Mouse (Mus musculus): ENCODE results near the gene Dbnl. TPM values are rescaled to one million over a fixed set of nuclear protein-coding genes. Genes with fewer than 3 reads are reported as not detected.

Gene Dbnl
- polyA plus RNA-seq, 1 experiment from 2014 or later = 36.6 TPM

DNA sequence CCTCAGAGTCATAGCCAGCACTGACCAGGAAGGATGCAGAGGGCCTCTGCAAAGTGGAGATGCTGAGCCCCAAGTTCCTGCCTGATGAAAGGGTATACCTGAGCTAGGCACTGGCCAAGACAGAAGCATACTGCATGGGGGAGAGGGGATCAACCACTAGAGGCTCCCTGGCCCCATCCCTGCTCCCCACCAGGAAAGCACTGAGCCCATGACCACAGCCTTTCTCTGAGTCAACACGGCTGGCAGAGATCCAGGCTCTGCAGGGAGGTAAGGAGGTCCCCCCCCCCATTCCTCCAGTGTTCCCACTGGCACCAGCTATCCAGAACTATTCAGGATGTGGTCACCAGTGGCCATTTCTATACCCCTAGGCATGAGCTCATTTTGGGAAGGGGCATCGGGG is 61.0 kb downstream of the Dbnl start:
- Histone ChIP-seq H3K4me2 (ENCODE audit: low read depth, low read length) (no peak overlapping the region), H3K36me3 (replicated peaks; ENCODE audit: insufficient read depth, low read length) (no peaks in the 10 kb centered on the region), H3K27ac (ENCODE audit: low read depth) (no peak overlapping the region), H3K9ac (replicated peaks) (no peak overlapping the region), H3K9me3 (ENCODE audit: low read length) (no peaks in the 10 kb centered on the region), H3K27me3 (ENCODE audit: insufficient read depth, low read length) (no peaks in the 10 kb centered on the region), H3K4me1 (ENCODE audit: insufficient read depth) (no peaks in the 10 kb centered on the region; the same call in 1 of the 2 replicates), H3K4me3 (ENCODE audit: low read depth, low read length) (no peak overlapping the region)
- no peak for DNase-seq
- no peak for ATAC-seq
- 50% methylated on average over 2 of the region's 2 CpGs for WGBS (ENCODE audit: insufficient replicate concordance)
- no peak for TF ChIP-seq CTCF (IDR thresholded peaks at IDR 0.05; ENCODE audit: low read depth)

DNA sequence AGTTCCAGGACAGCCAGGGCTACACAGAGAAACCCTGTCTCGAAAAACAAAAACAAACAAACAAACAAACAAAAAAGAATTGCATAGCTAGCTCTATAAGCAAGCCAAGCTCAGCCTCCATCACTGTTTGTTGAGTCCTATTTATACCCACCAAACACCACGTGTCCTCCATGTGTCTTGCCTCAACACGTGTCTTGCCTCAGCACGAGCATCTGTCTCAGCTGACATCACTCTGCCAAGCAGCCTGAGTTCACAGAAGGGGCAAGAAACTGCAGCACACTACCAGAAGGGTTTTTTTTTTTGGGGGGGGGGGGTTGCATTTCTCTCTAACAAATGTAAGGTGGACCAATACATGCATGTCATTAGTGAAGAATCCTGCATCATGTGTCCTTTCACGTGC is 62.2 kb downstream of the Dbnl start:
- H3K27me3 ChIP-seq (ENCODE audit: insufficient read depth, low read length) = no peaks in the 10 kb centered on the region
- no peaks in the 10 kb centered on the region for H3K9me3 ChIP-seq (ENCODE audit: low read length)
- DNase-seq (no peak), ATAC-seq (no peak)
- H3K36me3 ChIP-seq (replicated peaks; ENCODE audit: insufficient read depth, low read length) = no peaks in the 10 kb centered on the region
- TF ChIP-seq EP300 (IDR thresholded peaks at IDR 0.05; ENCODE audit: low read depth) (no peak), CTCF (IDR thresholded peaks at IDR 0.05; ENCODE audit: low read depth) (no peak)
- no peak overlapping the region for H3K4me2 ChIP-seq (ENCODE audit: low read depth, low read length)
- WGBS (ENCODE audit: insufficient replicate concordance) = 56% methylated on average over 5 of the region's 5 CpGs
- no peak overlapping the region for H3K4me3 ChIP-seq (ENCODE audit: low read depth, low read length)
- H3K9ac ChIP-seq (replicated peaks) = no peak overlapping the region
- no peak overlapping the region for H3K27ac ChIP-seq (ENCODE audit: low read depth)
- H3K4me1 ChIP-seq (ENCODE audit: insufficient read depth) = no peaks in the 10 kb centered on the region; the same call in 1 of the 2 replicates

Other genes with a start within 250 kb of the Dbnl start
- 5.5 and 6.0 TPM in 2 replicates for gene Ccdc117, start 246.3 kb upstream of the Dbnl start, polyA plus RNA-seq (2015; fragmentation: Nextera tagmentation; extraction: Ambion mirVana)
- gene Ankrd36, start 218.8 kb upstream of the Dbnl start, polyA plus RNA-seq (2015; fragmentation: Nextera tagmentation; extraction: Ambion mirVana) = 1.5 and 1.9 TPM in 2 replicates
- gene Mrps24, start 72.8 kb upstream of the Dbnl start, polyA plus RNA-seq (2015; fragmentation: Nextera tagmentation; extraction: Ambion mirVana) = 119 and 122 TPM in 2 replicates
- gene Urgcp, start 26.1 kb upstream of the Dbnl start, polyA plus RNA-seq (2015; fragmentation: Nextera tagmentation; extraction: Ambion mirVana) = 7.1 and 8.2 TPM in 2 replicates
- gene Pgam2, start 15.2 kb downstream of the Dbnl start, polyA plus RNA-seq (2015; fragmentation: Nextera tagmentation; extraction: Ambion mirVana) = 1.1 and 16.6 TPM in 2 replicates
- 2.1 and 2.3 TPM in 2 replicates for gene Polm, start 49.5 kb downstream of the Dbnl start, polyA plus RNA-seq (2015; fragmentation: Nextera tagmentation; extraction: Ambion mirVana)
- gene Aebp1, start 73.5 kb downstream of the Dbnl start, polyA plus RNA-seq (2015; fragmentation: Nextera tagmentation; extraction: Ambion mirVana) = 2.9 and 3.1 TPM in 2 replicates
- gene Pold2, start 89.8 kb downstream of the Dbnl start, polyA plus RNA-seq (2015; fragmentation: Nextera tagmentation; extraction: Ambion mirVana) = 24.0 and 27.0 TPM in 2 replicates
- 2.4 and 2.6 TPM in 2 replicates for gene Myl7, start 110.3 kb downstream of the Dbnl start, polyA plus RNA-seq (2015; fragmentation: Nextera tagmentation; extraction: Ambion mirVana)
- 0.66 and 1.3 TPM in 2 replicates for gene Gck, start 161.6 kb downstream of the Dbnl start, polyA plus RNA-seq (2015; fragmentation: Nextera tagmentation; extraction: Ambion mirVana)
- gene Ykt6, start 167.2 kb downstream of the Dbnl start, polyA plus RNA-seq (2015; fragmentation: Nextera tagmentation; extraction: Ambion mirVana) = 15.1 and 16.6 TPM in 2 replicates

All from liver, postnatal 0 days (tissue).